Mouse (Mus musculus) myocyte (in vitro differentiated cells): ENCODE results near the gene Traf3. TPM values are rescaled to one million over a fixed set of nuclear protein-coding genes. Genes with fewer than 3 reads are reported as not detected.

ENCODE experiments used
- H3K27me3 ChIP-seq: one replicate; pipeline ENCODE4 v1.6.1; 2011; ENCODE audit not compliant: control insufficient read depth, insufficient read depth, insufficient read length
- H3K36me3 ChIP-seq: one replicate; pipeline ENCODE4 v1.6.1; 2011; ENCODE audit not compliant: control insufficient read depth, insufficient read depth
- H3K4me2 ChIP-seq: one replicate; pipeline ENCODE4 v1.6.1; 2011; ENCODE audit warnings: low read depth, control low read depth
- H3K4me3 ChIP-seq: one replicate; pipeline ENCODE4 v1.5.1; 2011; ENCODE audit warnings: mild to moderate bottlenecking, control low read depth, moderate library complexity
- H3K79me2 ChIP-seq: one replicate; pipeline ENCODE4 v1.6.1; 2011; ENCODE audit not compliant: control insufficient read depth, insufficient read depth
- H3ac ChIP-seq: one replicate; pipeline ENCODE4 v1.6.1; 2011; ENCODE audit not compliant: control insufficient read depth, insufficient read length
- CEBPB ChIP-seq: IDR thresholded peaks from 2 replicates; pipeline ENCODE4 v1.6.1; 2011; ENCODE audit warnings: mild to moderate bottlenecking, moderate library complexity; ENCODE audit not compliant: poor library complexity, insufficient read depth, severe bottlenecking
- E2F4 ChIP-seq: IDR thresholded peaks from one replicate; pipeline ENCODE4 v1.6.1; 2011; ENCODE audit warnings: mild to moderate bottlenecking, control low read depth, moderate library complexity; ENCODE audit not compliant: insufficient read depth
- MAX ChIP-seq: IDR thresholded peaks from one replicate; pipeline ENCODE4 v1.6.1; 2011; ENCODE audit warnings: low read depth, mild to moderate bottlenecking, control low read depth
- MYOD1 ChIP-seq, 3 experiments: IDR thresholded peaks; one replicate each; pipeline ENCODE4 v1.6.1; 2011; ENCODE audit warnings: control low read depth in 2 of 3, low read depth in 2 of 3, mild to moderate bottlenecking in 2 of 3, moderate library complexity in 1 of 3; ENCODE audit not compliant: insufficient read length in 2 of 3, control insufficient read depth in 1 of 3
- MYOG ChIP-seq, 3 experiments: IDR thresholded peaks; one replicate each; pipeline ENCODE4 v1.6.1; 2011; ENCODE audit warnings: control low read depth in 2 of 3, low read depth in 2 of 3, mild to moderate bottlenecking in 2 of 3; ENCODE audit not compliant: insufficient read length in 2 of 3, control insufficient read depth in 1 of 3, insufficient read depth in 1 of 3
- POLR2A ChIP-seq: IDR thresholded peaks from one replicate; pipeline ENCODE4 v1.6.1; 2011; ENCODE audit warnings: low read depth, mild to moderate bottlenecking, control low read depth, moderate library complexity; ENCODE audit not compliant: insufficient read length
- POLR2AphosphoS2 ChIP-seq: IDR thresholded peaks from one replicate; pipeline ENCODE4 v1.6.1; 2011; ENCODE audit warnings: low read depth, control low read depth; ENCODE audit not compliant: insufficient read length
- REST ChIP-seq: IDR thresholded peaks from one replicate; pipeline ENCODE4 v1.6.1; 2011; ENCODE audit warnings: mild to moderate bottlenecking, control low read depth, moderate library complexity; ENCODE audit not compliant: insufficient read depth, insufficient read length
- SRF ChIP-seq: IDR thresholded peaks from one replicate; pipeline ENCODE4 v1.6.1; 2011; ENCODE audit warnings: low read depth; ENCODE audit not compliant: control insufficient read depth, insufficient read length
- TCF12 ChIP-seq: IDR thresholded peaks from one replicate; pipeline ENCODE4 v1.6.1; 2011; ENCODE audit warnings: mild to moderate bottlenecking, control low read depth; ENCODE audit not compliant: poor library complexity, insufficient read depth, severe bottlenecking
- TCF3 ChIP-seq: IDR thresholded peaks from one replicate; pipeline ENCODE4 v1.6.1; 2011; ENCODE audit warnings: low read depth, control low read depth; ENCODE audit not compliant: insufficient read length
- USF1 ChIP-seq: IDR thresholded peaks from one replicate; pipeline ENCODE4 v1.6.1; 2011; ENCODE audit warnings: low read depth, mild to moderate bottlenecking, control low read depth, moderate library complexity
- polyA plus RNA-seq: library from polyadenylated mRNA; unstranded; fragments of >200 nt; fragmentation: generic; extraction: Trizol; gene quantifications from one replicate; pipeline ENCODE4 v1.2.1, GENCODE M21; 2012; ENCODE audit warnings: missing spikeins

Gene Traf3
- polyA plus RNA-seq, 1 experiment = 8.7 TPM

- Histone ChIP-seq H3K4me2 (no peak overlapping the region), H3K27me3 (no peaks in the 10 kb centered on the region), H3K4me3 (no peak overlapping the region), H3ac (no peak overlapping the region), H3K79me2 (no peaks in the 10 kb centered on the region), H3K36me3 (no peaks in the 10 kb centered on the region)
- TF ChIP-seq SRF (no peak), CEBPB (no peak), POLR2A (no peak), TCF12 (no peak), MYOD1 (IDR thresholded peaks at IDR 0.05; ENCODE audit: control insufficient read depth in 1 of 3, insufficient read length in 2 of 3, low read depth in 2 of 3) (no peak), MAX (no peak), MYOG (IDR thresholded peaks at IDR 0.05; ENCODE audit: control insufficient read depth in 1 of 3, insufficient read depth in 1 of 3, insufficient read length in 2 of 3, low read depth in 2 of 3) (no peak), TCF3 (no peak), REST (no peak), E2F4 (no peak), USF1 (no peak), POLR2AphosphoS2 (no peak)
These were observed 29.1 kb upstream of the Traf3 start for GRCm38 (mm10) chr12:111137079-111137478.

GRCm38 (mm10) chr12:111143005-111143508 is 23.1 kb upstream of the Traf3 start:
- H3K79me2 ChIP-seq = no peaks in the 10 kb centered on the region
- peak overlapping the region; percentile 42 for H3K4me2 ChIP-seq
- no peak for TF ChIP-seq E2F4
- H3K27me3 ChIP-seq = no peaks in the 10 kb centered on the region
- no peak overlapping the region for H3ac ChIP-seq
- H3K4me3 ChIP-seq = no peak overlapping the region
- H3K36me3 ChIP-seq = no peaks in the 10 kb centered on the region

GRCm38 (mm10) chr12:111143509-111144063 is 22.6 kb upstream of the Traf3 start:
- TF ChIP-seq MYOG (IDR thresholded peaks at IDR 0.05; ENCODE audit: control insufficient read depth in 1 of 3, insufficient read depth in 1 of 3, insufficient read length in 2 of 3, low read depth in 2 of 3) (peak in 1 of 3 experiments; percentile 30), MAX (no peak), TCF12 (no peak), MYOD1 (IDR thresholded peaks at IDR 0.05; ENCODE audit: control insufficient read depth in 1 of 3, insufficient read length in 2 of 3, low read depth in 2 of 3) (peak in 2 of 3 experiments; percentile 11 to 30)
- peak overlapping the region; percentile 42 for H3K4me2 ChIP-seq
- no peaks in the 10 kb centered on the region for H3K36me3 ChIP-seq
- no peak overlapping the region for H3K4me3 ChIP-seq
- no peak overlapping the region for H3ac ChIP-seq
- H3K79me2 ChIP-seq = no peaks in the 10 kb centered on the region
- no peaks in the 10 kb centered on the region for H3K27me3 ChIP-seq

GRCm38 (mm10) chr12:111144598-111144997 is 21.6 kb upstream of the Traf3 start:
- H3K36me3 ChIP-seq = no peaks in the 10 kb centered on the region
- no peaks in the 10 kb centered on the region for H3K27me3 ChIP-seq
- H3K4me3 ChIP-seq = no peak overlapping the region
- no peaks in the 10 kb centered on the region for H3K79me2 ChIP-seq
- no peak overlapping the region for H3K4me2 ChIP-seq
- H3ac ChIP-seq = no peak overlapping the region
- TF ChIP-seq USF1 (no peak), MYOG (IDR thresholded peaks at IDR 0.05; ENCODE audit: control insufficient read depth in 1 of 3, insufficient read depth in 1 of 3, insufficient read length in 2 of 3, low read depth in 2 of 3) (no peak), POLR2A (no peak), E2F4 (no peak), POLR2AphosphoS2 (no peak), SRF (no peak), MAX (no peak), MYOD1 (IDR thresholded peaks at IDR 0.05; ENCODE audit: control insufficient read depth in 1 of 3, insufficient read length in 2 of 3, low read depth in 2 of 3) (no peak), TCF12 (no peak), REST (no peak), CEBPB (no peak), TCF3 (no peak)

GRCm38 (mm10) chr12:111145269-111145668 is 20.9 kb upstream of the Traf3 start:
- Histone ChIP-seq H3K79me2 (no peaks in the 10 kb centered on the region), H3ac (no peak overlapping the region), H3K4me2 (no peak overlapping the region), H3K27me3 (no peaks in the 10 kb centered on the region), H3K4me3 (no peak overlapping the region), H3K36me3 (no peaks in the 10 kb centered on the region)
- no peak for TF ChIP-seq MYOG (IDR thresholded peaks at IDR 0.05; ENCODE audit: control insufficient read depth in 1 of 3, insufficient read depth in 1 of 3, insufficient read length in 2 of 3, low read depth in 2 of 3)
- TF ChIP-seq POLR2A = no peak
- no peak for TF ChIP-seq E2F4
- no peak for TF ChIP-seq SRF
- no peak for TF ChIP-seq USF1
- no peak for TF ChIP-seq MYOD1 (IDR thresholded peaks at IDR 0.05; ENCODE audit: control insufficient read depth in 1 of 3, insufficient read length in 2 of 3, low read depth in 2 of 3)
- TF ChIP-seq REST = no peak
- no peak for TF ChIP-seq TCF3
- TF ChIP-seq MAX = no peak
